Mouse (Mus musculus) lung, postnatal 0 days (tissue): ENCODE results near the gene Gpc2.

Source experiments
- CTCF ChIP-seq: IDR thresholded peaks from 2 replicates; pipeline ENCODE4 v1.5.1; 2016; ENCODE audit warnings: antibody characterized with exemption, mild to moderate bottlenecking
- EP300 ChIP-seq: IDR thresholded peaks from 2 replicates; pipeline ENCODE4 v1.6.1; 2016; ENCODE audit warnings: antibody characterized with exemption, mild to moderate bottlenecking, control low read depth

- TF ChIP-seq CTCF, result no peak
- TF ChIP-seq EP300, result no peak
These were observed 1.0 kb upstream of the Gpc2 start for GRCm38 (mm10) chr5:138280829-138281228.
